Mouse (Mus musculus): ENCODE measurements around the gene B3gat1. TPM values are rescaled to one million over a fixed set of nuclear protein-coding genes. Genes with fewer than 3 reads are reported as not detected.

Gene B3gat1
- polyA plus RNA-seq (2012; fragmentation: generic; extraction: Trizol), result not detected
- long read RNA-seq, experiment 1, result 0 reads
- long read RNA-seq, experiment 2, result 0 reads

GRCm38 (mm10) chr9:26733206-26733891, at the start of gene B3gat1:
Gene B3gat1 (plus strand): TSS chr9:26733728.
- TF ChIP-seq MYOD1 (IDR thresholded peaks at IDR 0.05; ENCODE audit: control insufficient read depth, insufficient read length, low read depth) (no peak), FOSL1 (IDR thresholded peaks at IDR 0.05; ENCODE audit: insufficient read depth, low read length, poor library complexity, severe bottlenecking) (no peak), MAX (IDR thresholded peaks at IDR 0.05) (no peak), USF1 (IDR thresholded peaks at IDR 0.05; ENCODE audit: low read depth) (no peak)
- H3K4me3 ChIP-seq (ENCODE audit: insufficient read depth, poor library complexity, severe bottlenecking), result no peak within 1 kb of the TSS

GRCm38 (mm10) chr9:26689171-26689570, 44.4 kb upstream of the B3gat1 start:
- no peak for TF ChIP-seq MAX (IDR thresholded peaks at IDR 0.05)
- TF ChIP-seq FOSL1 (IDR thresholded peaks at IDR 0.05; ENCODE audit: insufficient read depth, low read length, poor library complexity, severe bottlenecking), result no peak
- TF ChIP-seq CEBPB (IDR thresholded peaks at IDR 0.05; ENCODE audit: low read depth), result no peak
- TF ChIP-seq MYOG (IDR thresholded peaks at IDR 0.05; ENCODE audit: control insufficient read depth, extremely low read depth, insufficient read length), result no peak
- no peak for TF ChIP-seq CTCF (IDR thresholded peaks at IDR 0.05; ENCODE audit: control insufficient read depth, insufficient read depth, insufficient read length)
- no peak for TF ChIP-seq USF1 (IDR thresholded peaks at IDR 0.05; ENCODE audit: low read depth)
- TF ChIP-seq MYOD1 (IDR thresholded peaks at IDR 0.05; ENCODE audit: control insufficient read depth, insufficient read length, low read depth), result no peak
- Histone ChIP-seq H3K79me2 (ENCODE audit: control insufficient read depth, insufficient read depth) (no peaks in the 10 kb centered on the region), H3K36me3 (ENCODE audit: control insufficient read depth, insufficient read depth) (no peaks in the 10 kb centered on the region), H3ac (ENCODE audit: control insufficient read depth, insufficient read length, low read depth) (no peak overlapping the region), H3K4me3 (ENCODE audit: insufficient read depth, poor library complexity, severe bottlenecking) (no peak overlapping the region), H3K79me3 (ENCODE audit: low read depth) (no peaks in the 10 kb centered on the region), H3K27me3 (ENCODE audit: control insufficient read depth, insufficient read depth, insufficient read length) (no peaks in the 10 kb centered on the region)

More at GRCm38 (mm10) chr9:26733206-26733891, at the start of gene B3gat1:
- no peaks in the 10 kb centered on the region for H3K79me3 ChIP-seq (ENCODE audit: low read depth)
- no peaks in the 10 kb centered on the region for H3K27me3 ChIP-seq (ENCODE audit: control insufficient read depth, insufficient read depth, insufficient read length)
- no peak within 1 kb of the TSS for H3ac ChIP-seq (ENCODE audit: control insufficient read depth, insufficient read length, low read depth)
- no peaks in the 10 kb centered on the region for H3K79me2 ChIP-seq (ENCODE audit: control insufficient read depth, insufficient read depth)
- H3K36me3 ChIP-seq (ENCODE audit: control insufficient read depth, insufficient read depth), result no peaks in the 10 kb centered on the region

GRCm38 (mm10) chr9:26689956-26690698, 43.4 kb upstream of the B3gat1 start:
- H3K4me3 ChIP-seq (ENCODE audit: insufficient read depth, poor library complexity, severe bottlenecking), result no peak overlapping the region
- no peaks in the 10 kb centered on the region for H3K79me3 ChIP-seq (ENCODE audit: low read depth)
- TF ChIP-seq USF1 (IDR thresholded peaks at IDR 0.05; ENCODE audit: low read depth) (no peak), MYOD1 (IDR thresholded peaks at IDR 0.05; ENCODE audit: control insufficient read depth, insufficient read length, low read depth) (no peak), FOSL1 (IDR thresholded peaks at IDR 0.05; ENCODE audit: insufficient read depth, low read length, poor library complexity, severe bottlenecking) (no peak), CEBPB (IDR thresholded peaks at IDR 0.05; ENCODE audit: low read depth) (no peak), MAX (IDR thresholded peaks at IDR 0.05) (no peak), MYOG (IDR thresholded peaks at IDR 0.05; ENCODE audit: control insufficient read depth, extremely low read depth, insufficient read length) (no peak), CTCF (IDR thresholded peaks at IDR 0.05; ENCODE audit: control insufficient read depth, insufficient read depth, insufficient read length) (no peak)
- no peaks in the 10 kb centered on the region for H3K27me3 ChIP-seq (ENCODE audit: control insufficient read depth, insufficient read depth, insufficient read length)
- no peaks in the 10 kb centered on the region for H3K79me2 ChIP-seq (ENCODE audit: control insufficient read depth, insufficient read depth)
- no peaks in the 10 kb centered on the region for H3K36me3 ChIP-seq (ENCODE audit: control insufficient read depth, insufficient read depth)
- H3ac ChIP-seq (ENCODE audit: control insufficient read depth, insufficient read length, low read depth), result no peak overlapping the region

GRCm38 (mm10) chr9:26692641-26693040, 40.9 kb upstream of the B3gat1 start:
- Histone ChIP-seq H3K36me3 (ENCODE audit: control insufficient read depth, insufficient read depth) (no peaks in the 10 kb centered on the region), H3K79me3 (ENCODE audit: low read depth) (no peaks in the 10 kb centered on the region)
- TF ChIP-seq CEBPB (IDR thresholded peaks at IDR 0.05; ENCODE audit: low read depth), result no peak
- TF ChIP-seq USF1 (IDR thresholded peaks at IDR 0.05; ENCODE audit: low read depth), result no peak
- TF ChIP-seq CTCF (IDR thresholded peaks at IDR 0.05; ENCODE audit: control insufficient read depth, insufficient read depth, insufficient read length), result no peak
- no peak for TF ChIP-seq MYOD1 (IDR thresholded peaks at IDR 0.05; ENCODE audit: control insufficient read depth, insufficient read length, low read depth)
- TF ChIP-seq MAX (IDR thresholded peaks at IDR 0.05), result no peak
- no peak for TF ChIP-seq FOSL1 (IDR thresholded peaks at IDR 0.05; ENCODE audit: insufficient read depth, low read length, poor library complexity, severe bottlenecking)
- no peak for TF ChIP-seq MYOG (IDR thresholded peaks at IDR 0.05; ENCODE audit: control insufficient read depth, extremely low read depth, insufficient read length)

GRCm38 (mm10) chr9:26694656-26695055, 38.9 kb upstream of the B3gat1 start:
- no peaks in the 10 kb centered on the region for H3K27me3 ChIP-seq (ENCODE audit: control insufficient read depth, insufficient read depth, insufficient read length)
- no peaks in the 10 kb centered on the region for H3K36me3 ChIP-seq (ENCODE audit: control insufficient read depth, insufficient read depth)
- no peak overlapping the region for H3ac ChIP-seq (ENCODE audit: control insufficient read depth, insufficient read length, low read depth)
- no peak overlapping the region for H3K4me3 ChIP-seq (ENCODE audit: insufficient read depth, poor library complexity, severe bottlenecking)
- no peaks in the 10 kb centered on the region for H3K79me2 ChIP-seq (ENCODE audit: control insufficient read depth, insufficient read depth)
- H3K79me3 ChIP-seq (ENCODE audit: low read depth), result no peaks in the 10 kb centered on the region
- no peak for TF ChIP-seq MYOG (IDR thresholded peaks at IDR 0.05; ENCODE audit: control insufficient read depth, extremely low read depth, insufficient read length)
- TF ChIP-seq CTCF (IDR thresholded peaks at IDR 0.05; ENCODE audit: control insufficient read depth, insufficient read depth, insufficient read length), result no peak
- no peak for TF ChIP-seq USF1 (IDR thresholded peaks at IDR 0.05; ENCODE audit: low read depth)
- TF ChIP-seq CEBPB (IDR thresholded peaks at IDR 0.05; ENCODE audit: low read depth), result no peak
- no peak for TF ChIP-seq MYOD1 (IDR thresholded peaks at IDR 0.05; ENCODE audit: control insufficient read depth, insufficient read length, low read depth)
- TF ChIP-seq FOSL1 (IDR thresholded peaks at IDR 0.05; ENCODE audit: insufficient read depth, low read length, poor library complexity, severe bottlenecking), result no peak
- TF ChIP-seq MAX (IDR thresholded peaks at IDR 0.05), result no peak

More at GRCm38 (mm10) chr9:26692641-26693040, 40.9 kb upstream of the B3gat1 start:
- H3K4me3 ChIP-seq (ENCODE audit: insufficient read depth, poor library complexity, severe bottlenecking), result no peak overlapping the region
- no peak overlapping the region for H3ac ChIP-seq (ENCODE audit: control insufficient read depth, insufficient read length, low read depth)
- H3K79me2 ChIP-seq (ENCODE audit: control insufficient read depth, insufficient read depth), result no peaks in the 10 kb centered on the region
- H3K27me3 ChIP-seq (ENCODE audit: control insufficient read depth, insufficient read depth, insufficient read length), result no peaks in the 10 kb centered on the region

All from C2C12 (cell line).